Mouse (Mus musculus) adrenal gland, adult 2 months (tissue): ENCODE results near the gene Myo6. TPM values are rescaled to one million over a fixed set of nuclear protein-coding genes. Genes with fewer than 3 reads are reported as not detected.
A peak's percentile ranks its signal among the peaks of the same experiment; 100 is the strongest.

ENCODE experiments used
- DNase-seq: peaks from one replicate; pipeline ENCODE4 v3.0.0; 2021
- long read RNA-seq: library from polyadenylated mRNA; stranded (forward); transcript quantifications from one replicate; pipeline ENCODE4 v2.0.0, GENCODE M21; 2021
- polyA plus RNA-seq: library from polyadenylated mRNA; depleted of rRNA; stranded (reverse); fragments of >200 nt; gene quantifications from 2 replicates; pipeline ENCODE4 v1.2.3, GENCODE M21; 2012; rRNA removed
- total RNA-seq, 2 experiments: library from RNA; stranded (reverse); gene quantifications; 2 replicates each; pipeline ENCODE4 v1.2.3; 2021

Gene Myo6
- 10 to 100 TPM; 28.6 to 32.9 TPM for total RNA-seq
- 8.6 and 8.9 TPM in 2 replicates for polyA plus RNA-seq
- long read RNA-seq, partial matches to known transcripts, result 0 of 3 reads
- long read RNA-seq, other reads (novel, unspliced or antisense), result 2 of 3 reads

GRCm38 (mm10) chr9:80164611-80165474, at the start of gene Myo6:
Gene Myo6, plus strand, starts transcription at chr9:80165031.
- DNase-seq, result peak; percentile 97

GRCm38 (mm10) chr9:80145992-80146587, 18.7 kb upstream of the Myo6 start:
- DNase-seq, result no peak

GRCm38 (mm10) chr9:80149594-80149993, 15.2 kb upstream of the Myo6 start:
- no peak for DNase-seq

GRCm38 (mm10) chr9:80155277-80155676, 9.6 kb upstream of the Myo6 start:
- DNase-seq, result peak; percentile 48

- DNase-seq, result no peak
These were observed 8.1 kb upstream of the Myo6 start for GRCm38 (mm10) chr9:80156780-80157179.

- DNase-seq, result no peak
These were observed 6.9 kb upstream of the Myo6 start for GRCm38 (mm10) chr9:80157840-80158465.

- no peak for DNase-seq
These were observed 5.9 kb upstream of the Myo6 start for GRCm38 (mm10) chr9:80158937-80159336.

GRCm38 (mm10) chr9:80161451-80161850, 3.4 kb upstream of the Myo6 start:
- no peak for DNase-seq

GRCm38 (mm10) chr9:80163126-80163723, 1.6 kb upstream of the Myo6 start:
- no peak for DNase-seq

- DNase-seq, result no peak
These were observed 640 bp upstream of the Myo6 start for GRCm38 (mm10) chr9:80164191-80164590.

- DNase-seq, result no peak
These were observed 859 bp downstream of the Myo6 start for GRCm38 (mm10) chr9:80165690-80166089.

- no peak for DNase-seq
These were observed 1.6 kb downstream of the Myo6 start for GRCm38 (mm10) chr9:80166425-80166824.

- DNase-seq, result no peak
These were observed 2.3 kb downstream of the Myo6 start for GRCm38 (mm10) chr9:80167089-80167488.

GRCm38 (mm10) chr9:80169551-80169950, 4.7 kb downstream of the Myo6 start:
- DNase-seq, result no peak

- no peak for DNase-seq
These were observed 6.4 kb downstream of the Myo6 start for GRCm38 (mm10) chr9:80171241-80171640.

- no peak for DNase-seq
These were observed 7.8 kb downstream of the Myo6 start for GRCm38 (mm10) chr9:80172396-80173222.

- no peak for DNase-seq
These were observed 8.8 kb downstream of the Myo6 start for GRCm38 (mm10) chr9:80173629-80174028.

- DNase-seq, result no peak
These were observed 12.1 kb downstream of the Myo6 start for GRCm38 (mm10) chr9:80176696-80177478.

- DNase-seq, result no peak
These were observed 13.8 kb downstream of the Myo6 start for GRCm38 (mm10) chr9:80178670-80179069.

GRCm38 (mm10) chr9:80179688-80180087, 14.9 kb downstream of the Myo6 start:
- DNase-seq, result no peak

- DNase-seq, result no peak
These were observed 15.9 kb downstream of the Myo6 start for GRCm38 (mm10) chr9:80180771-80181170.
